Mouse (Mus musculus) olfactory bulb, adult 2 months (tissue): ENCODE results near the gene Sptbn4. TPM values are rescaled to one million over a fixed set of nuclear protein-coding genes. Genes with fewer than 3 reads are reported as not detected.

Experiments
- H3K27ac ChIP-seq: fragments of 200-500 bp; 2 replicates; pipeline ENCODE4 v1.5.1; 2012; ENCODE audit warnings: low read depth, low read length; ENCODE audit not compliant: insufficient read depth
- H3K4me1 ChIP-seq: fragments of 200-500 bp; 2 replicates; pipeline ENCODE4 v1.6.1; 2012; ENCODE audit warnings: low read length; ENCODE audit not compliant: control insufficient read depth, insufficient read depth
- H3K4me3 ChIP-seq: fragments of 200-500 bp; 2 replicates; pipeline ENCODE4 v1.5.1; 2012; ENCODE audit warnings: mild to moderate bottlenecking, low read depth, low read length, moderate library complexity; ENCODE audit not compliant: insufficient read depth
- CTCF ChIP-seq: fragments of 200-500 bp; IDR thresholded peaks from 2 replicates; pipeline ENCODE4 v1.5.1; 2012; ENCODE audit warnings: low read depth, mild to moderate bottlenecking, low read length, moderate library complexity; ENCODE audit not compliant: insufficient read depth
- POLR2A ChIP-seq: fragments of 200-500 bp; IDR thresholded peaks from 2 replicates; pipeline ENCODE4 v1.6.1; 2012; ENCODE audit warnings: mild to moderate bottlenecking, low read depth, low read length, moderate library complexity; ENCODE audit not compliant: insufficient read depth
- WGBS: fragments of 180-500 bp; shearing (Covaris S2); methylation state at CpG from one replicate; pipeline ENCODE4 v1.1.7; 2018; 5-methylcytosine and 5-hydroxymethylcytosine counted together
- polyA plus RNA-seq: library from polyadenylated mRNA; stranded (reverse); fragments of >200 nt; gene quantifications from 2 replicates; pipeline ENCODE4 v1.2.4, GENCODE M21; 2012; ENCODE audit warnings: low replicate concordance; ENCODE audit not compliant: missing spikeins, insufficient read depth, insufficient read length

Gene Sptbn4
- polyA plus RNA-seq, 1 experiment, result not detected

- peaks cover 53% of the 10 kb centered on the region for H3K4me1 ChIP-seq
- 12% methylated on average over 45 of the region's 45 CpGs for WGBS
- no peak overlapping the region for H3K27ac ChIP-seq
- TF ChIP-seq CTCF (peak; percentile 54), POLR2A (no peak)
- H3K4me3 ChIP-seq, result peak overlapping the region; percentile 13; the same call in 1 of the 2 replicates
Measured at GRCm38 (mm10) chr7:27329326-27329947, 118.0 kb downstream of the Sptbn4 start.

- TF ChIP-seq POLR2A (no peak), CTCF (no peak)
- H3K4me3 ChIP-seq, result no peak overlapping the region
- H3K4me1 ChIP-seq, result peaks cover 51% of the 10 kb centered on the region
- no peak overlapping the region for H3K27ac ChIP-seq
- 51% methylated on average over 16 of the region's 16 CpGs for WGBS
Measured at GRCm38 (mm10) chr7:27328648-27329047, 118.8 kb downstream of the Sptbn4 start.

GRCm38 (mm10) chr7:27328161-27328560 is 119.3 kb downstream of the Sptbn4 start:
- peaks cover 47% of the 10 kb centered on the region for H3K4me1 ChIP-seq
- WGBS, result 92% methylated on average over 11 of the region's 11 CpGs
- TF ChIP-seq POLR2A (no peak), CTCF (no peak)
- no peak overlapping the region for H3K4me3 ChIP-seq
- no peak overlapping the region for H3K27ac ChIP-seq

GRCm38 (mm10) chr7:27327500-27327899 is 120.0 kb downstream of the Sptbn4 start:
- H3K27ac ChIP-seq, result no peak overlapping the region
- peaks cover 41% of the 10 kb centered on the region for H3K4me1 ChIP-seq
- no peak overlapping the region for H3K4me3 ChIP-seq
- 96% methylated on average over 8 of the region's 8 CpGs for WGBS
- no peak for TF ChIP-seq CTCF

GRCm38 (mm10) chr7:27326101-27326880 is 121.2 kb downstream of the Sptbn4 start:
- 78% methylated on average over 34 of the region's 34 CpGs for WGBS
- TF ChIP-seq POLR2A (peak; percentile 4; the same call in 1 of the 2 replicates), CTCF (no peak)
- no peak overlapping the region for H3K4me3 ChIP-seq
- H3K4me1 ChIP-seq, result peaks cover 31% of the 10 kb centered on the region
- H3K27ac ChIP-seq, result no peak overlapping the region

GRCm38 (mm10) chr7:27325697-27326096 is 121.8 kb downstream of the Sptbn4 start:
- TF ChIP-seq POLR2A (peak; percentile 22; the same call in 1 of the 2 replicates), CTCF (no peak)
- 28% methylated on average over 24 of the region's 24 CpGs for WGBS
- Histone ChIP-seq H3K27ac (no peak overlapping the region), H3K4me1 (peaks cover 25% of the 10 kb centered on the region), H3K4me3 (0 out of 2 replicates have a peak overlapping the region, but pooled peaks have one; percentile 1)

GRCm38 (mm10) chr7:27324928-27325327 is 122.6 kb downstream of the Sptbn4 start:
- Histone ChIP-seq H3K27ac (no peak overlapping the region), H3K4me3 (no peak overlapping the region), H3K4me1 (peaks cover 22% of the 10 kb centered on the region)
- WGBS, result 76% methylated on average over 19 of the region's 20 CpGs
- TF ChIP-seq CTCF (no peak), POLR2A (no peak)

GRCm38 (mm10) chr7:27324161-27324560 is 123.3 kb downstream of the Sptbn4 start:
- TF ChIP-seq POLR2A (no peak), CTCF (no peak)
- H3K4me1 ChIP-seq, result peaks cover 14% of the 10 kb centered on the region
- H3K4me3 ChIP-seq, result no peak overlapping the region
- H3K27ac ChIP-seq, result no peak overlapping the region
- 96% methylated on average over 11 of the region's 11 CpGs for WGBS

GRCm38 (mm10) chr7:27323001-27323400 is 124.5 kb downstream of the Sptbn4 start:
- 92% methylated on average over 5 of the region's 5 CpGs for WGBS

More at GRCm38 (mm10) chr7:27323001-27323400, 124.5 kb downstream of the Sptbn4 start:
- Histone ChIP-seq H3K4me3 (no peak overlapping the region), H3K27ac (no peak overlapping the region), H3K4me1 (peaks cover 10% of the 10 kb centered on the region)
- no peak for TF ChIP-seq POLR2A
